Mouse (Mus musculus): ENCODE results near the gene Camsap3. TPM values are rescaled to one million over a fixed set of nuclear protein-coding genes. Genes with fewer than 3 reads are reported as not detected.
"Not testable (repeated sequence)": the region's sequence is repeated elsewhere in the genome, so short reads cannot be mapped to it uniquely, and the experiment has no call there.

Camsap3 gene
- polyA plus RNA-seq, 1 experiment: 2.7 TPM

- no peak for DNase-seq
- no peak within 1 kb of the TSS for H3K4me3 ChIP-seq (ENCODE audit: control insufficient read depth, insufficient read depth, low read length)
- no peak within 1 kb of the TSS for H3K27ac ChIP-seq (ENCODE audit: control insufficient read depth, insufficient read depth, low read length)
- H3K36me3 ChIP-seq (ENCODE audit: control insufficient read depth, insufficient read depth, low read length): no peaks in the 10 kb centered on the region
- no peaks in the 10 kb centered on the region for H3K4me1 ChIP-seq (replicated peaks; ENCODE audit: control insufficient read depth, insufficient read depth, low read length)
- WGBS: 62% methylated on average over 12 of the region's 12 CpGs
- no peaks in the 10 kb centered on the region for H3K27me3 ChIP-seq (ENCODE audit: control insufficient read depth, insufficient read depth, low read length)
- TF ChIP-seq POLR2A (IDR thresholded peaks at IDR 0.05; ENCODE audit: control insufficient read depth, extremely low read depth, insufficient read depth, low read length, poor library complexity) (no peak), CTCF (IDR thresholded peaks at IDR 0.05; ENCODE audit: borderline replicate concordance, control insufficient read depth, extremely low read depth, insufficient read depth, low read length, poor library complexity) (no peak)
Observed at GRCm38 (mm10) chr8:3567641-3568371, 19.3 kb upstream of the Camsap3 start, which contains the start of gene C330021F23Rik. C330021F23Rik (plus strand) TSS chr8:3567990.

- no peaks in the 10 kb centered on the region for H3K27me3 ChIP-seq (ENCODE audit: control insufficient read depth, insufficient read depth, low read length)
- no peak for DNase-seq
- 40% methylated on average over 7 of the region's 7 CpGs for WGBS
- no peaks in the 10 kb centered on the region for H3K36me3 ChIP-seq (ENCODE audit: control insufficient read depth, insufficient read depth, low read length)
- H3K4me3 ChIP-seq (ENCODE audit: control insufficient read depth, insufficient read depth, low read length): no peak overlapping the region
- TF ChIP-seq CTCF (IDR thresholded peaks at IDR 0.05; ENCODE audit: borderline replicate concordance, control insufficient read depth, extremely low read depth, insufficient read depth, low read length, poor library complexity) (no peak), POLR2A (IDR thresholded peaks at IDR 0.05; ENCODE audit: control insufficient read depth, extremely low read depth, insufficient read depth, low read length, poor library complexity) (no peak)
- no peaks in the 10 kb centered on the region for H3K4me1 ChIP-seq (replicated peaks; ENCODE audit: control insufficient read depth, insufficient read depth, low read length)
- no peak overlapping the region for H3K27ac ChIP-seq (ENCODE audit: control insufficient read depth, insufficient read depth, low read length)
Observed at GRCm38 (mm10) chr8:3568378-3568777, 18.7 kb upstream of the Camsap3 start.

- DNase-seq: no peak
- H3K4me3 ChIP-seq (ENCODE audit: control insufficient read depth, insufficient read depth, low read length): no peak overlapping the region
- H3K36me3 ChIP-seq (ENCODE audit: control insufficient read depth, insufficient read depth, low read length): no peaks in the 10 kb centered on the region
- TF ChIP-seq CTCF (IDR thresholded peaks at IDR 0.05; ENCODE audit: borderline replicate concordance, control insufficient read depth, extremely low read depth, insufficient read depth, low read length, poor library complexity): no peak
- 88% methylated on average over 5 of the region's 5 CpGs for WGBS
- no peaks in the 10 kb centered on the region for H3K27me3 ChIP-seq (ENCODE audit: control insufficient read depth, insufficient read depth, low read length)
- H3K27ac ChIP-seq (ENCODE audit: control insufficient read depth, insufficient read depth, low read length): no peak overlapping the region
- H3K4me1 ChIP-seq (replicated peaks; ENCODE audit: control insufficient read depth, insufficient read depth, low read length): no peaks in the 10 kb centered on the region
Observed at GRCm38 (mm10) chr8:3569784-3570183, 17.3 kb upstream of the Camsap3 start.

- no peaks in the 10 kb centered on the region for H3K36me3 ChIP-seq (ENCODE audit: control insufficient read depth, insufficient read depth, low read length)
- no peak for DNase-seq
- WGBS: 97% methylated on average over 3 of the region's 3 CpGs
- H3K27ac ChIP-seq (ENCODE audit: control insufficient read depth, insufficient read depth, low read length): no peak overlapping the region
- TF ChIP-seq CTCF (IDR thresholded peaks at IDR 0.05; ENCODE audit: borderline replicate concordance, control insufficient read depth, extremely low read depth, insufficient read depth, low read length, poor library complexity) (no peak), POLR2A (IDR thresholded peaks at IDR 0.05; ENCODE audit: control insufficient read depth, extremely low read depth, insufficient read depth, low read length, poor library complexity) (no peak)
- no peaks in the 10 kb centered on the region for H3K27me3 ChIP-seq (ENCODE audit: control insufficient read depth, insufficient read depth, low read length)
- no peaks in the 10 kb centered on the region for H3K4me1 ChIP-seq (replicated peaks; ENCODE audit: control insufficient read depth, insufficient read depth, low read length)
- no peak overlapping the region for H3K4me3 ChIP-seq (ENCODE audit: control insufficient read depth, insufficient read depth, low read length)
Observed at GRCm38 (mm10) chr8:3574546-3574945, 12.5 kb upstream of the Camsap3 start.

DNA sequence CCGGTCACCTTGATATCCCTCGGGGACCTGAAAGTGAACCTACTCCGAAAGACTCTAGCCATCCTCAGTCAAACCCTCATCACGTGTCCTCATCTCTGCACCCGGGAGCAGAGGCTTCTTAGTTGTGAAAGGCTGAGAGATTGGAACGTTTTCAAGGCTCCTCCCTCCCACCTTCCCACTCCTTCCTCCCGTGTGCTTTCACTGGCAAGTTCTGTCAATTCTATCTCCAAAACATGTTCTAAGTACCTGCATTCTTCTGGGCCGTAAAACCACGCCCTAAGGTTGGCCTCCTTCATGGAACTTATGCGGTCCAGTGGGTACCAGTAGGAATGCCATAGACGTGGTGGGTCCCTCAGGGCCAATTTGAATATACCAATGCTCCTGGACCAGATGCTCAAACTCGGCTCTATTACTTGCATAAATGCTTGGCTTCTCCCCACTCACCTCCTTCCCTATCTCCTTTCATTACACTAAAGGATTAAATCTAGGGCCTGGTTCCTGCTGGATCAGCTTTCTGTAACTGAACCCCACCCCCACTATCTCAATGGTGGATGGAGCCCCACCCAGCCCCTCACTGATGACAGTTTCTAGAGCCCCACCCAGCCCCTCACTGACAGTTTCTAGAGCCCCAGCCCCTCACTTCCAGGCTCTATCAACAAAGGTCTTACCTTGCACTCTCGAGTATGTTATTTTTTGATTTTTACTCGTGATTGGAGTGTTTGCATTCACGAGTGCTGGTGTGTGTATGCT lies 10.7 kb upstream of the Camsap3 start:
- Histone ChIP-seq H3K27me3 (ENCODE audit: control insufficient read depth, insufficient read depth, low read length) (no peaks in the 10 kb centered on the region), H3K4me1 (replicated peaks; ENCODE audit: control insufficient read depth, insufficient read depth, low read length) (no peaks in the 10 kb centered on the region), H3K4me3 (ENCODE audit: control insufficient read depth, insufficient read depth, low read length) (no peak overlapping the region), H3K27ac (ENCODE audit: control insufficient read depth, insufficient read depth, low read length) (no peak overlapping the region), H3K36me3 (ENCODE audit: control insufficient read depth, insufficient read depth, low read length) (no peaks in the 10 kb centered on the region)
- DNase-seq: no peak
- WGBS: 77% methylated on average over 15 of the region's 15 CpGs
- TF ChIP-seq POLR2A (IDR thresholded peaks at IDR 0.05; ENCODE audit: control insufficient read depth, extremely low read depth, insufficient read depth, low read length, poor library complexity) (no peak), CTCF (IDR thresholded peaks at IDR 0.05; ENCODE audit: borderline replicate concordance, control insufficient read depth, extremely low read depth, insufficient read depth, low read length, poor library complexity) (no peak)

- no peak for DNase-seq
- 91% methylated on average over 9 of the region's 9 CpGs for WGBS
- Histone ChIP-seq H3K27ac (ENCODE audit: control insufficient read depth, insufficient read depth, low read length) (no peak overlapping the region), H3K36me3 (ENCODE audit: control insufficient read depth, insufficient read depth, low read length) (no peaks in the 10 kb centered on the region), H3K4me1 (replicated peaks; ENCODE audit: control insufficient read depth, insufficient read depth, low read length) (no peaks in the 10 kb centered on the region), H3K4me3 (ENCODE audit: control insufficient read depth, insufficient read depth, low read length) (no peak overlapping the region), H3K27me3 (ENCODE audit: control insufficient read depth, insufficient read depth, low read length) (no peaks in the 10 kb centered on the region)
- TF ChIP-seq POLR2A (IDR thresholded peaks at IDR 0.05; ENCODE audit: control insufficient read depth, extremely low read depth, insufficient read depth, low read length, poor library complexity) (no peak), CTCF (IDR thresholded peaks at IDR 0.05; ENCODE audit: borderline replicate concordance, control insufficient read depth, extremely low read depth, insufficient read depth, low read length, poor library complexity) (no peak)
Observed at GRCm38 (mm10) chr8:3579390-3580364, 7.4 kb upstream of the Camsap3 start.

DNA sequence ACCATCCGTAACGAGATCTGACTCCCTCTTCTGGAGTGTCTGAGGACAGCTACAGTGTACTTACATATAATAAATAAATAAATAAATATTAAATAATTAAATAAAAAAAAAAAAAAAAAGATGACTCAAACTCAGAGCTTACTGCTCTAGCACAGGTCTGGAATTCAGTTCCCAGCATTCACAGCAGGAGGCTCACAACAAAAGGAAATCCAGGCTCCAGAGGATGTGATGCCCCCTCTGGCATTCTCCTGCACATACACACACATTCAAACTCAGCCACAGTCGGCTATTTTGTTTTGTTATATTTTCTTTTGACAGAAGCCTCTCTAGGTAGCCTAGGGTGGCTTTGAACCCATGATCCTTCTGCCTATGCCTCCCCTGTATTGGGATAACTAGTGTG lies 5.1 kb upstream of the Camsap3 start:
- H3K4me3 ChIP-seq (ENCODE audit: control insufficient read depth, insufficient read depth, low read length); DNase-seq; H3K27ac ChIP-seq (ENCODE audit: control insufficient read depth, insufficient read depth, low read length); H3K36me3 ChIP-seq (ENCODE audit: control insufficient read depth, insufficient read depth, low read length); H3K4me1 ChIP-seq (replicated peaks; ENCODE audit: control insufficient read depth, insufficient read depth, low read length); H3K27me3 ChIP-seq (ENCODE audit: control insufficient read depth, insufficient read depth, low read length): not testable (repeated sequence)
- 96% methylated on average over 3 of the region's 3 CpGs for whole genome bisulfite sequencing

All from thymus, adult 2 months (tissue).